Mouse (Mus musculus) thymus, postnatal 4 days (tissue): ENCODE data around the gene 2310009B15Rik.

Source experiments
- DNase-seq: peaks from one replicate; pipeline ENCODE4 v3.0.0; 2021

Gene 2310009B15Rik

DNA sequence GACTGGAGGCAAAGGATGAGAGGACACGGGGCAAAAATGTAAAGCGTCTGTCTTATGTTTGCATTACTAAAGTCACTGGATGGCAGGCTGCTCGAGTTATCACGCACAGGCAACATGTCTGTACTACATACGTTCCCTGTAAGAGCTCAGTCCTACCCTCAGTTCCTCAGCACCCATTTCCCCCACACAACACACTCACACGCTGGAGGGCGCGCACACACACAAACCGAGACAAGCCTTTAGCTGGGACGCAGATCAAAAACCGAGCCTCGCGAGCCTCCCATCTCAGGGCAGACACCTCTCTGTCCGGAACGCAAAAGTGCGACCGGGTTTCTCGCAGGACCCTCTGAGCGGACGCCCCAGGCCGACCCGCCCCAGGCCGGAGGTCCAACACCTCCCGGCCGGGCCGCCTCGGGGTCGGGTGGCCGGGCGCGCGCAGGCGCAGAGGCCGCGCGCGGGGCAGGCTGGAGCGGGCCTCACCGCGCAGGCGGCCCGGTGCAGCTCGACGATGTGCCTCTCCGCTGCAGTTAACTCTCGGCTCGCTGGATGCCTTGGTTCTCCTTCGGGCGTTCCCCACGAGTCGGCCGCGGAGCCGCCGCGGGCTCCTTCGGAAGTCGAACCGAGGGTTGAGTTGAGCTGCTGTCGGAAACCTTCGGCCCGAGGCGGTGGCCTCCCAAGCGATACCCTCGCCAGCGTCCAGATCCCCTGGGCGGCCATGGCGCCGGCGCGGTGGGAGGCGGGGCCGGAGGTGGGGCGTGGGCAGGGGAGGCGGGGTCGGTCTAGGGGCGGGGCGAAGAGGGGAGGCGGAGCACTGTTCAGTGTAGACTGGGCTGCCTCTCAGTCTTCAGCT, at the start of gene 2310009B15Rik:
TSS of gene 2310009B15Rik (minus strand) at position 752 of the 850 bp plus-strand sequence.
- peak; percentile 94 for DNase-seq

GRCm38 (mm10) chr1:138906256-138906655, 49.6 kb upstream of the 2310009B15Rik start:
- no peak for DNase-seq

DNA sequence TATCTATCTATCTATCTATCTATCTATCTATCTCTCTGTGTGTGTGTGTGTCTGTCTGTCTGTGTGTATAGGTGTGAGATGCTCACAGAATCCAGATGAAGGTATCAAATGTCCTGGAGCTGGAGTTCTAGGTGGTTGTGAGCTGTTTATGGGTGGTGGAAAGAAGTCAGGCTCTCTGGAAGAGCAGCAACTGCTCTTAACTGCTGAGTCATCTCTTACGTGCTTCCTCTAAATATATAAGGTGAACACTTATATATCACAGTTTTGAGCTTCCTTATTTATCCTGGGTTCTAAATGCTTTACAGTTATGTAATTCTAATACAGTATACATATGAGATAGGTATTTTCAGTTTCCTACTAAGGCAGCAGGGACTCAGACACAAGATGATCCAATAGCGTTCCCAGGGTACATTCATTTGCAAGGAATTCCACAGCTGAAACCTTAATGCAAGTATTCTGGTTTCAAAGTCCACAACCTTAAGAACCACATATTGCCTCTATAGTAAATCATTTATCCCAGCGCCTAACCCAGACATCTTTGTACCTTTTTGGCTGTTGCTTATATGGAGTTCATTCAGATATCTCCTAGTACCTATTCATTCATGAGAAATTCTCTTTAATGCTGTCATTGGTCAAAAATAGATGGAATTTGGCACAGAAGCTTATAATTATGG, 48.6 kb upstream of the 2310009B15Rik start:
- DNase-seq: no peak

- no peak for DNase-seq
Measured at GRCm38 (mm10) chr1:138903894-138904293, 47.2 kb upstream of the 2310009B15Rik start.

DNA sequence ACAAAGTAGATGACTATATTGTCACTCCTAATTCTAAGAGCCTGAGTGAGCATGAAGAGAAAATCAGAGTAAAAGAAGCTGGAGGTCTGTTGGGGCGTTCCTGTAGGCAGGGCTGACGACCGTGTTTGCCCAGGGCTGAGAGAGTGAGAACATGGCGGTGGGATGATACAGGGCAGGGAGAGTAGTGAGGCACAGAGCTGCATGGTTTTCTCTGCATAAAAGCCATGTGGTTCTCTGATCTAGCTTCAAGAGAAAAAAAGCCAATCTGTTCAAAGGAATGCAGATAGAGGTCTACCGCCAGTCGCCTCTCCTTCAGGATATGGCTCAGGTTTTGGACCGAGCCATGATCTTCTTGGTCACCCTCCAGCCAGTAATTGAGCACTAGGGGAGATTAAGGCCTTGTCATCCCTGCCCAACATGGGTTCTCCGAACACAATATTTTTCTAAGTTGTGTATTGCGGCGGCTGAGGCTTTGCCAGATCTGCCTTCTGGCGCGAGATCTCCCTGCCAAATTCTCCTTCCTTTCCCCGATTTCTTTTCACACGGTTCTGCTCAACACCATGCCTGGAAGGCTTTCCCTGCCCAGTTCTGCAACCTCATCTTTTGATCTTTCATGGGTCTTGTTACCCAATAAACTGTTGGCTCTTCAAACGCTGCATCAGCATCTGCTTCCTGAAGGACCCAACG, 44.9 kb upstream of the 2310009B15Rik start:
- no peak for DNase-seq

DNA sequence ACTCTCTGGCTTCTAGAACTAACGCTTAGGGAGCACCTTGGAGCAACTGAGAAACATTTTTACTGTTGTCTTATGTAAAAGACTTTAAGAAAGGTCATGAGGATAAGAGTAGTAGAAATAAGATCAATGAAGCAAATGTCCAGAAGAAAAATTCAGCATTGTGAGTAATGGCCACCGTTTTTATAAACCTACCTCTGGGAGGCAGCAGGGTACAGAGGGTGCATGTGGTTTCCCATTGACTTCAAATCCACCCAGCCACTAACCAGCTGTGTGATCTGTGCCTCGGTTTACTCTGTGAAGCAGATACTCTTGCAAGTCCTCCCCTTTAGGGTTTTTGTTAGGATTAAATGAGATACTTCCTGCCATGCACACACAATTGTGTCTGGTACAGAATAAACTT, 39.4 kb upstream of the 2310009B15Rik start:
- no peak for DNase-seq

DNA sequence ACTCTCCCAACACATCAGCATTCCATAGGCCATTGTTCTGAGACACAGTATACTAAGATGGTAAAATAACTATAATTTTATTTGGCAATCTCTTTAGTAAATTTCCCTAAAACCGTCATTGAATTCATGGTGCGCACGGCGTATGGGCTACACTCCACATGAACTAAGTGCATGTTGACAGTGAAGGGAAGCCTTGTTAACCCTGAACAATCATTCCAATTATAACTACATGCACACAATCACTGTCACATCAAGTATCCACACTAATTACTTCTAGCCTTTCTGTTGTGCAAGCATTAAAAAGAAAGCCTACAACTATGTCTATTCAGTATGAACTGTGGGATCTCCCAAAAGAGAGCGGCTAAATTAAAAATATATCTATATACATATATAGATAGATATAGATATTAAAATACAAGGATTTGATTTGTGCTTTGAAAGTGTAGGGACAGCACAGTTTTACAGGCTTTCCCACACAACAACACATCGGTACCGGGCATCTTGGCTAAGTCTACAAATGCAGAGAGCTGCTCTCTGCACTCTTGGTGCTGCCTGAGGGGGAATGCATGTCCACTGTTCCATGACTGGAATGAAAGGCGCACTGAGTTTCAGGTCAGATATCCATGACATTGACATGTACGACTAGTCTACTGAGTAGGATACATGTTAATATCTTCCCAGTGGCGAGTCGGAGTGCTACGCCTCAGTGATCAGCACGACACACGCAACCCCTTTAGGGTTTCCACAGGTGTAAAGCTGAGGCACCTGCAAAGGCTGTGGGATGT, 21.0 kb upstream of the 2310009B15Rik start:
- no peak for DNase-seq

DNA sequence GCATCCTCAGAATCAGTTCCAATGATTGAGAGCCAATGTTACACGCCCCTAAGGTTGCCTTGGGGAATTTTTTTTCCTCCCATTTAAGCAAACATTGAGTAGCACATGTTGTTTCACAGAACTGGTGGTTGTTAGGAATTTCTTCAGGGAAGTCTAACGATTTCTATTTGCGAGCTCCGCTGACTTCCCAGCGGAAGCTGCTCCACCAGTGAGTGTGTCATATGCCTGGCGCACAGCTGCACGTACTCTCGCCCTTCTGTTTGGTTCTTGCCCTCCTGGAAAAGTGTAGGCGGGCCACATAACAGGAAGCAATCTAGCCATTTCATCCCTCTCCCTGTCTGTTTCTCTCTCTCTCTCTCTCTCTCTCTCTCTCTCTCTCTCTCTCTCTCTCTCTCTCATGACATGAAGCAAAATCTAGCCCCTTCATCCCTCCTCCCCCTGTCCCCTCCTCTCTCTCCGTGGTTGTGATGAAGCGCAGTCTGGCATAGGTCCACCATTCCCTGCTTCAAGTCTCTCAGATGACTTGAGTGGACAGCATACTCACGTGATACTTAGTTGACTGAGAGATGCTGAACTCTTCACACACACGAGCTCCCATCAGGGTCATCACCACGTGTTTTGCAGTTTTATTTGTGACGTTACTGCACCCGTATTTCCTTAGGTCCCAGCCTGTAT, 19.9 kb upstream of the 2310009B15Rik start:
- DNase-seq: no peak

- DNase-seq: no peak
Measured at GRCm38 (mm10) chr1:138850823-138851222, 5.8 kb downstream of the 2310009B15Rik start.

DNA sequence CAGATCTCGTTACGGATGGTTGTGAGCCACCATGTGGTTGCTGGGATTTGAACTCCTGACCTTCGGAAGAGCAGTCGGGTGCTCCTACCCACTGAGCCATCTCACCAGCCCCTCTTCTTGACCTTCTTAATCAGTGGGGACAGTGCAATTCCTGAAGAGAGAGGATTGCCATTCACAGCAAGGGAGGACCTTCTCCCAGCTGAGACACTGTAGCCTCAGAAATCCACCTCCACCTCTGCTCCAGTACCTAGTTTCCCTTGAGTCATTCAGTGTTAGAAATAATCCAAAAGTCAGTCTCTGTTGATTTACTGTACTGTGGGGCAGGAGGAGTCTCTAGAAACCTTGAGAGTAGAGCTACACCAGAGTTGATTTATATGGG, 6.5 kb downstream of the 2310009B15Rik start:
- DNase-seq: no peak

- no peak for DNase-seq
Measured at GRCm38 (mm10) chr1:138849531-138850160, 7.0 kb downstream of the 2310009B15Rik start.

- DNase-seq: peak; percentile 39
Measured at GRCm38 (mm10) chr1:138848511-138849109, 8.0 kb downstream of the 2310009B15Rik start, which contains the start of gene Lhx9. Lhx9 (minus strand) TSS chr1:138848577.

DNA sequence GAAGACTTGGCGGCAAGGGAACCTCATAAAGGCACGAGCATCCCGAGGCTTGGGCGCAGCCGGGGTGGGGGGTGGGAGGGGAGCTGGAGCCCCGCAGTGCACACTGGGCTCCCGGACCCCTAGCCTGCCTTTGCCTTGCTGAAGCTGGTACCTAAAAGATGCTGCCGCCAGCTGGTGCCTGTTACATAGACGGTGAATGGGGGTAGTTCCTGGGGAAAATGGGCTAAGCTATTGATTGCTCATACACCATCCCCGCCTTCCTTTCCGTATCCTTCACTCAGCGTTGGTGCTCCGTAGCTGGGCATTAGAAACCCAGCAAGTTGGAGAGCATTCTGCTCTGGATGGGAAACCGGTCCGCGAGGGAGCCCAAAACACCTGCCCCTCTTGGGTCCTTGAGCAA, 8.6 kb downstream of the 2310009B15Rik start:
- DNase-seq: no peak

DNA sequence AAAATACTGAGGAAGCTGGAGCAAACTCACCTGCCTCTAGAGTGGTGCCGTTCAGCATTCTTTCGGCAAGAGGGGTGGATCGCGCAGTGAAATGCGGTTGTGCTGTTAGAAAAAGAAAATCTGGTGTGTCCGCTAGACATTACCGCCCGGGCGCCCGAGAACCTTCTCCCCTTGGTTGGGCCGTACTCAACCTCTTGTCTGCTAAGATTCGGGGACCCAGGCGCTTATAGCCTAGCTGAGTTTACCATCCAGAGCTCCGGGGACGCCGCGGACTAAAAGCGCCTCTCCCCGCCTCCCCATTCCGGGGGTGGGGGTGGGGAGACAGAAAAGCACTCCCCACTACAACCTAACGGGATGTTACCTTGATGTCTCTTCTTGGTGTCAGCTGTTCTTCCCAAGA, 9.5 kb downstream of the 2310009B15Rik start:
- DNase-seq: peak; percentile 27

GRCm38 (mm10) chr1:138846581-138846980, 10.1 kb downstream of the 2310009B15Rik start:
- DNase-seq: no peak

- peak; percentile 48 for DNase-seq
Measured at GRCm38 (mm10) chr1:138846131-138846530, 10.5 kb downstream of the 2310009B15Rik start.

- DNase-seq: no peak
Measured at GRCm38 (mm10) chr1:138845481-138845880, 11.2 kb downstream of the 2310009B15Rik start.

- no peak for DNase-seq
Measured at GRCm38 (mm10) chr1:138844166-138844565, 12.5 kb downstream of the 2310009B15Rik start.

DNA sequence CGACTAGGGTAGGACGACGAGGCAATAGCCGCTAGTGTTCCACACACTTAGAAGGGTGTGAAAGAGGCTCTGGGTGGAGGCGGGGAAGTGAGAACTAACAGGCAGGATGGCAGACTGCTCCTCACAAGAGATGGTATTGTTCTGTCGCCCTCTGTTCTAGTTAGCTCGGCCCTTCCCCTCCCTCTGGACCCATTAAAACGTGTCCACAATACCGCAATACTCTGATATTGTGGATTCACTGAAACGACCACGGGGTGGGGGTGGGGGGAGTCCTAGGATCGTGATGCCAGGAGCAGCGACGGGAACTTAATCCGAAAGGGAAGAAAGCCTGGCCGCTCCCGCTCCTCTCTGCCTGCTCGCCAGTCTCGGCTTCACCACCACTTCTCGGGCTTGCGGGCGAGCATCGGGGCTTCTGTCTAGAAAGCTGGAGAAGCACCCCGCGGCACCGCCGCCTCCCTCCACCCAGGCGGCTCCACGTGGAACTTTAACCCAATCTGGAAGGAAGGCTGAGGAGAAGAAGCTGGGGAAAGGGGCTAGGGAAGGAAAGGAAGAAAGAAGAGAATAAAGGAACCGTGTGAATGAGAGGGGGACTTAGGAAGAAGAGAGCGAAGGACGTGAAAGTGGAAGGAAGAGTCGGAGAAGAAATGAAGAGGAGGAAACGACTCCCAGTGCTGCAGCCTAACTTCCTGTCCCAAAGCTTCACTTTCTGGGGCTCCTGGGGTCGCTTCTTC, 13.1 kb downstream of the 2310009B15Rik start:
- DNase-seq: peak; percentile 54

- no peak for DNase-seq
Measured at GRCm38 (mm10) chr1:138842756-138843155, 13.9 kb downstream of the 2310009B15Rik start.
